Comparison of ENCODE assay signal across 9 mouse cellular contexts in genomic region chr11:70453261-70454044, GRCm38 (mm10). TPM values are rescaled to one million over a fixed set of nuclear protein-coding genes. Genes with fewer than 3 reads are reported as not detected.
DNase-seq lines count a peak whose midpoint lies in the region; ATAC-seq and TF ChIP-seq lines count a peak whose summit lies in the region.
"Had no signal": no experiment of that assay in that cellular context is flagged by ENCODE, and none has a peak within 500 bp of the region (broad histone marks: within the 10 kb centered on the region; RNA-seq: fewer than 3 reads in every experiment).

No protein-coding gene starts in this region.

- no peaks in the 10 kb centered on the region for H3K36me3 ChIP-seq in hindbrain, embryonic 12.5 days
- peaks cover 21% of the 10 kb centered on the region for H3K36me3 ChIP-seq in hindbrain, embryonic 10.5 days
- peaks cover 24% of the 10 kb centered on the region for H3K36me3 ChIP-seq in G1E (replicated peaks)
- no peaks in the 10 kb centered on the region for H3K36me3 ChIP-seq in intestine, embryonic 15.5 days
- H3K36me3 ChIP-seq in midbrain, embryonic 16.5 days (ENCODE audit: control insufficient read depth, insufficient read depth, low read length), result no peaks in the 10 kb centered on the region

- 91% methylated on average over 9 of the region's 9 CpGs for WGBS in hindbrain, embryonic 12.5 days
- 92% methylated on average over 9 of the region's 9 CpGs for WGBS in hindbrain, embryonic 10.5 days
- 83% methylated on average over 9 of the region's 9 CpGs for WGBS in intestine, embryonic 15.5 days
- 89% methylated on average over 9 of the region's 9 CpGs for WGBS in midbrain, embryonic 16.5 days

- peaks cover under 1% of the 10 kb centered on the region for H3K27me3 ChIP-seq in hindbrain, embryonic 12.5 days
- H3K27me3 ChIP-seq in hindbrain, embryonic 10.5 days (ENCODE audit: insufficient read depth, poor library complexity, severe bottlenecking), result peaks cover 6% of the 10 kb centered on the region
- H3K27me3 ChIP-seq in G1E (ENCODE audit: insufficient read depth, low read length), result 0 out of 2 replicates have a peak, but pooled peaks cover 1% of the 10 kb centered on the region
- H3K27me3 ChIP-seq in intestine, embryonic 15.5 days (replicated peaks), result no peaks in the 10 kb centered on the region
- peaks cover under 1% of the 10 kb centered on the region for H3K27me3 ChIP-seq in midbrain, embryonic 16.5 days (ENCODE audit: control insufficient read depth, insufficient read depth, low read depth, low read length)

- no peak overlapping the region for H3K4me3 ChIP-seq in hindbrain, embryonic 12.5 days
- H3K4me3 ChIP-seq in hindbrain, embryonic 10.5 days, result no peak overlapping the region
- peak overlapping the region; percentile 13; the same call in 1 of the 2 replicates for H3K4me3 ChIP-seq in G1E (ENCODE audit: low read depth, low read length)
- no peak overlapping the region for H3K4me3 ChIP-seq in intestine, embryonic 15.5 days (replicated peaks)
- H3K4me3 ChIP-seq in midbrain, embryonic 16.5 days (ENCODE audit: low read depth, low read length), result no peak overlapping the region

- 0 out of 2 replicates have a peak overlapping the region, but pooled peaks have one; percentile 9 for H3K4me2 ChIP-seq in hindbrain, embryonic 12.5 days (replicated peaks)
- H3K4me2 ChIP-seq in intestine, embryonic 15.5 days (replicated peaks), result peak overlapping the region; percentile 79
- H3K4me2 ChIP-seq in midbrain, embryonic 16.5 days (ENCODE audit: low read length), result peak overlapping the region; percentile 76; the same call in 1 of the 2 replicates

- H3K9ac ChIP-seq in hindbrain, embryonic 12.5 days, result no peak overlapping the region
- no peak overlapping the region for H3K9ac ChIP-seq in intestine, embryonic 15.5 days
- no peak overlapping the region for H3K9ac ChIP-seq in midbrain, embryonic 16.5 days (ENCODE audit: low read depth, low read length)

- ATAC-seq in hindbrain, embryonic 12.5 days (ENCODE audit: low FRiP score), result no peak
- no peak for ATAC-seq in G1E (ENCODE audit: extremely low read depth, insufficient number of reproducible peaks, low FRiP score, poor library complexity, severe bottlenecking)
- ATAC-seq in intestine, embryonic 15.5 days, result no peak
- ATAC-seq in midbrain, embryonic 16.5 days, result no peak
- no peak for ATAC-seq in erythroblast, adult 5-6 weeks (replicated peaks; ENCODE audit: low FRiP score, poor library complexity, severe bottlenecking)
- ATAC-seq in cerebellum, adult (ENCODE audit: insufficient number of reproducible peaks, low FRiP score, low TSS enrichment), result no peak

- H3K9me3 ChIP-seq in hindbrain, embryonic 12.5 days (replicated peaks), result no peaks in the 10 kb centered on the region
- no peaks in the 10 kb centered on the region for H3K9me3 ChIP-seq in hindbrain, embryonic 10.5 days
- no peaks in the 10 kb centered on the region for H3K9me3 ChIP-seq in G1E (replicated peaks)
- H3K9me3 ChIP-seq in intestine, embryonic 15.5 days, result no peaks in the 10 kb centered on the region
- H3K9me3 ChIP-seq in midbrain, embryonic 16.5 days (replicated peaks; ENCODE audit: control insufficient read depth, low read length, poor library complexity, severe bottlenecking), result no peaks in the 10 kb centered on the region

- peaks cover 11% of the 10 kb centered on the region for H3K4me1 ChIP-seq in hindbrain, embryonic 12.5 days
- peaks cover 25% of the 10 kb centered on the region for H3K4me1 ChIP-seq in hindbrain, embryonic 10.5 days (replicated peaks)
- H3K4me1 ChIP-seq in G1E (ENCODE audit: insufficient read depth, low read depth, low read length), result peaks cover 41% of the 10 kb centered on the region
- peaks cover 10% of the 10 kb centered on the region for H3K4me1 ChIP-seq in intestine, embryonic 15.5 days (replicated peaks)
- H3K4me1 ChIP-seq in midbrain, embryonic 16.5 days (ENCODE audit: control insufficient read depth, insufficient read depth, low read length), result peaks cover 15% of the 10 kb centered on the region

- TF ChIP-seq CTCF in G1E (IDR thresholded peaks at IDR 0.05; ENCODE audit: low read depth, low read length), result no peak

- no peak for DNase-seq in hindbrain, embryonic 10.5 days (ENCODE audit: low spot score)
- peak; percentile 45 for DNase-seq in G1E (ENCODE audit: low spot score)
- no peak for DNase-seq in gastrocnemius, postnatal 14 days

- H3K27ac ChIP-seq in hindbrain, embryonic 12.5 days, result no peak overlapping the region
- H3K27ac ChIP-seq in hindbrain, embryonic 10.5 days, result no peak overlapping the region
- H3K27ac ChIP-seq in intestine, embryonic 15.5 days, result no peak overlapping the region
- H3K27ac ChIP-seq in midbrain, embryonic 16.5 days (ENCODE audit: low read length), result no peak overlapping the region
- H3K27ac ChIP-seq: left cerebral cortex, adult 2 months had no signal

- intact Hi-C loops in gastrocnemius, postnatal 14 days (cut with DNase I; ENCODE audit: low total_unique reads), result loop anchor here (10.0 kb wide), 1 partner anchor 151 kb away; no protein-coding TSS in a partner anchor

RNA-seq across cellular contexts. Expression of gene Med11, which starts 1.7 kb away (rescaled TPM):
- polyA plus RNA-seq in hindbrain, embryonic 12.5 days (2016; fragmentation: Nextera tagmentation; extraction: Ambion mirVana), result 32.7 and 36.1 TPM in 2 replicates
- polyA plus RNA-seq in hindbrain, embryonic 10.5 days (2016; fragmentation: Nextera tagmentation; extraction: Ambion mirVana), result 48.3 and 49.2 TPM in 2 replicates
- total RNA-seq in G1E (2014; fragmentation: Nextera tagmentation) (13.2 and 18.1 TPM in 2 replicates), G1E (2017) (37.0 and 42.4 TPM in 2 replicates)
- polyA plus RNA-seq in G1E (2012), result 18.5 and 22.6 TPM in 2 replicates
- polyA plus RNA-seq in intestine, embryonic 15.5 days (2015; fragmentation: Nextera tagmentation; extraction: Ambion mirVana), result 39.9 and 42.4 TPM in 2 replicates
- 44.1 and 45.9 TPM in 2 replicates for polyA plus RNA-seq in midbrain, embryonic 16.5 days (2015; fragmentation: Nextera tagmentation; extraction: Ambion mirVana)
- total RNA-seq in erythroblast, adult 5-6 weeks (2015; ENCODE audit: low replicate concordance), result 11.5 and 20.5 TPM in 2 replicates
- total RNA-seq in erythroblast, adult 5-6 weeks (2017; ENCODE audit: low replicate concordance), result 5.4 and 6.2 TPM in 2 replicates
- 1 to 10 TPM; 6.2 to 6.5 TPM for total RNA-seq in gastrocnemius, postnatal 14 days (2021)

RNA-seq across cellular contexts. Expression of gene Zmynd15, which starts 5.8 kb away (rescaled TPM):
- polyA plus RNA-seq in hindbrain, embryonic 12.5 days (2016; fragmentation: Nextera tagmentation; extraction: Ambion mirVana), result 0.60 and 1.1 TPM in 2 replicates
- 0.25 and 0.30 TPM in 2 replicates for polyA plus RNA-seq in hindbrain, embryonic 10.5 days (2016; fragmentation: Nextera tagmentation; extraction: Ambion mirVana)
- not detected in 2 replicates for total RNA-seq in G1E (2014; fragmentation: Nextera tagmentation)
- 0.06 and 0.66 TPM in 2 replicates for total RNA-seq in G1E (2017)
- polyA plus RNA-seq in G1E (2012), result not detected in 2 replicates
- 0.78 and 1.2 TPM in 2 replicates for polyA plus RNA-seq in intestine, embryonic 15.5 days (2015; fragmentation: Nextera tagmentation; extraction: Ambion mirVana)
- polyA plus RNA-seq in midbrain, embryonic 16.5 days (2015; fragmentation: Nextera tagmentation; extraction: Ambion mirVana), result 0.35 and 0.49 TPM in 2 replicates
- not detected in 2 replicates for total RNA-seq in erythroblast, adult 5-6 weeks (2015; ENCODE audit: low replicate concordance)
- not detected in 2 replicates for total RNA-seq in erythroblast, adult 5-6 weeks (2017; ENCODE audit: low replicate concordance)
- under 1 TPM; 0.31 to 0.84 TPM for total RNA-seq in gastrocnemius, postnatal 14 days (2021)

RNA-seq across cellular contexts. Expression of gene Cxcl16, which starts 6.3 kb away (rescaled TPM):
- 2.0 and 2.1 TPM in 2 replicates for polyA plus RNA-seq in hindbrain, embryonic 12.5 days (2016; fragmentation: Nextera tagmentation; extraction: Ambion mirVana)
- polyA plus RNA-seq in hindbrain, embryonic 10.5 days (2016; fragmentation: Nextera tagmentation; extraction: Ambion mirVana), result 0.31 and 0.41 TPM in 2 replicates
- total RNA-seq in G1E (2014; fragmentation: Nextera tagmentation) (not detected in 2 replicates), G1E (2017) (not detected in 2 replicates)
- polyA plus RNA-seq in G1E (2012), result not detected in 2 replicates
- 8.6 and 10.4 TPM in 2 replicates for polyA plus RNA-seq in intestine, embryonic 15.5 days (2015; fragmentation: Nextera tagmentation; extraction: Ambion mirVana)
- 1.7 and 2.6 TPM in 2 replicates for polyA plus RNA-seq in midbrain, embryonic 16.5 days (2015; fragmentation: Nextera tagmentation; extraction: Ambion mirVana)
- not detected in 2 replicates for total RNA-seq in erythroblast, adult 5-6 weeks (2015; ENCODE audit: low replicate concordance)
- total RNA-seq in erythroblast, adult 5-6 weeks (2017; ENCODE audit: low replicate concordance), result not detected in 2 replicates
- 1 to 10 TPM; 2.6 to 3.1 TPM for total RNA-seq in gastrocnemius, postnatal 14 days (2021)

RNA-seq across cellular contexts. Expression of gene Arrb2, which starts 21.0 kb away (rescaled TPM):
- polyA plus RNA-seq in hindbrain, embryonic 12.5 days (2016; fragmentation: Nextera tagmentation; extraction: Ambion mirVana), result 36.5 and 36.8 TPM in 2 replicates
- 31.1 and 32.7 TPM in 2 replicates for polyA plus RNA-seq in hindbrain, embryonic 10.5 days (2016; fragmentation: Nextera tagmentation; extraction: Ambion mirVana)
- total RNA-seq in G1E (2014; fragmentation: Nextera tagmentation) (51.7 and 69.3 TPM in 2 replicates), G1E (2017) (97.1 and 114 TPM in 2 replicates)
- 327 and 349 TPM in 2 replicates for polyA plus RNA-seq in G1E (2012)
- polyA plus RNA-seq in intestine, embryonic 15.5 days (2015; fragmentation: Nextera tagmentation; extraction: Ambion mirVana), result 13.2 and 15.4 TPM in 2 replicates
- polyA plus RNA-seq in midbrain, embryonic 16.5 days (2015; fragmentation: Nextera tagmentation; extraction: Ambion mirVana), result 52.6 and 58.9 TPM in 2 replicates
- 37.4 and 64.9 TPM in 2 replicates for total RNA-seq in erythroblast, adult 5-6 weeks (2015; ENCODE audit: low replicate concordance)
- total RNA-seq in erythroblast, adult 5-6 weeks (2017; ENCODE audit: low replicate concordance), result 37.1 and 38.1 TPM in 2 replicates
- 1 to 10 TPM; 8.3 to 9.7 TPM for total RNA-seq in gastrocnemius, postnatal 14 days (2021)

RNA-seq across cellular contexts. Expression of gene Pelp1, which starts 43.6 kb away (rescaled TPM):
- polyA plus RNA-seq in hindbrain, embryonic 12.5 days (2016; fragmentation: Nextera tagmentation; extraction: Ambion mirVana), result 40.2 and 40.4 TPM in 2 replicates
- 50.6 and 53.0 TPM in 2 replicates for polyA plus RNA-seq in hindbrain, embryonic 10.5 days (2016; fragmentation: Nextera tagmentation; extraction: Ambion mirVana)
- total RNA-seq in G1E (2014; fragmentation: Nextera tagmentation), result 36.5 and 39.9 TPM in 2 replicates
- 6.9 and 7.8 TPM in 2 replicates for total RNA-seq in G1E (2017)
- polyA plus RNA-seq in G1E (2012), result 104 and 111 TPM in 2 replicates
- polyA plus RNA-seq in intestine, embryonic 15.5 days (2015; fragmentation: Nextera tagmentation; extraction: Ambion mirVana), result 31.9 and 32.6 TPM in 2 replicates
- polyA plus RNA-seq in midbrain, embryonic 16.5 days (2015; fragmentation: Nextera tagmentation; extraction: Ambion mirVana), result 33.0 and 35.0 TPM in 2 replicates
- total RNA-seq in erythroblast, adult 5-6 weeks (2015; ENCODE audit: low replicate concordance), result 1.7 and 9.4 TPM in 2 replicates
- 1.1 and 3.6 TPM in 2 replicates for total RNA-seq in erythroblast, adult 5-6 weeks (2017; ENCODE audit: low replicate concordance)
- 10 to 100 TPM; 14.9 to 18.6 TPM for total RNA-seq in gastrocnemius, postnatal 14 days (2021)

Comparison
In these comparisons a context has a peak if more than half of its experiments do, and no peak if none do; other contexts are left out.
1. H3K4me2 ChIP-seq: peak in every context shown above with its lines; median percentile 79 in intestine, embryonic 15.5 days; 76 in midbrain, embryonic 16.5 days; 9 in hindbrain, embryonic 12.5 days.